Mouse (Mus musculus) brown adipose tissue, adult 24 weeks (tissue): ENCODE results near the gene Rffl. TPM values are rescaled to one million over a fixed set of nuclear protein-coding genes. Genes with fewer than 3 reads are reported as not detected.

Experiments
- H3K27ac ChIP-seq: fragments of 200-500 bp; replicated peaks from 2 replicates; pipeline ENCODE4 v1.5.1; 2012; ENCODE audit warnings: low read depth, mild to moderate bottlenecking, low read length
- H3K4me1 ChIP-seq: fragments of 200-500 bp; 2 replicates; pipeline ENCODE4 v1.6.1; 2012; ENCODE audit warnings: low read length, mixed read lengths; ENCODE audit not compliant: control insufficient read depth, insufficient read depth, insufficient read length
- H3K4me3 ChIP-seq: fragments of 200-500 bp; 2 replicates; pipeline ENCODE4 v1.5.1; 2012; ENCODE audit warnings: low read depth, mild to moderate bottlenecking, low read length, moderate library complexity; ENCODE audit not compliant: insufficient read depth
- polyA plus RNA-seq: library from polyadenylated mRNA; stranded (reverse); fragments of >200 nt; gene quantifications from 2 replicates; pipeline ENCODE4 v1.2.4, GENCODE M21; 2012; ENCODE audit not compliant: missing spikeins, insufficient read depth, insufficient read length

The Rffl gene
- polyA plus RNA-seq, 1 experiment, result 6.3 TPM

DNA sequence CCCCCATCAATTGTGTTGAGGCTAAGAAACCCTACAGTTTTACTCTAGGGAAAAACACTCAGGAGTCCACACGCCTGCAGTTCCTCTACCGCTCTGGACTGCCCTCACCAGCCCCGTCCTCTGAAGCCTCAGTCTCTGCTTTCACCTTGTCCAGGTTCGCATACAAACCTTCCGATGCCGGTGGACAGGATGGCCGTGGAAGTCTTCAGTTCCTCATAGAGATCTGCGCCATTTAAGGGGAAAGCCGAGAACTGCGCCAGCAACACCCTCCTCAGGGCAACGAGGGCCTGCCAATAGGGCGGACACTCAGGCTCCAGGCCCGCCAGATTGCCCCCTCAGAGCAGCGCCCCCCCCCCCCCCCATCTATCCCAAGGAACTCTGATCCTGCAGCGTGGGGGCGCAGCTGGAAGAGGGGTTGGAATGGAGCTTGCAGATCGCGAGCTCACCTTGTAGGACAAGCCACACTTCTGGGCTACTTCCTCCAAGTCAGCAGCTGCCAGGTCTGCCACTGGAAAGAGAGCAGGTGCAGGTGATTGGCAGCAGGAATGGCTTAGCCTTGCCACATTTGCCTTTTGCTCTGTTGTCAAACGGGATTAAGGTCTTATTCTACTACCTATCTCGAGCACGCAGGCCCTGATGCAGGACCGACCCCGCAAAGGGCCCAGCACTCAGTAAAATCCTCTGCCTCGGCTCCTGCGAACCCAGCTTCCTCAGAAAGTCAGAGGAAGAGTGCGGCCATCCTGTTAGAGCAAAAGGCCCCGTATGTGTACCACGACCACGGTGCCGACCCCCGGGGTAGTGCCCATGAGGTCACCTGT, 18.7 kb upstream of the Rffl start:
- H3K27ac ChIP-seq, result peak overlapping the region; percentile 78
- peaks cover 2% of the 10 kb centered on the region; the same call in 1 of the 2 replicates for H3K4me1 ChIP-seq
- peak overlapping the region; percentile 82 for H3K4me3 ChIP-seq

DNA sequence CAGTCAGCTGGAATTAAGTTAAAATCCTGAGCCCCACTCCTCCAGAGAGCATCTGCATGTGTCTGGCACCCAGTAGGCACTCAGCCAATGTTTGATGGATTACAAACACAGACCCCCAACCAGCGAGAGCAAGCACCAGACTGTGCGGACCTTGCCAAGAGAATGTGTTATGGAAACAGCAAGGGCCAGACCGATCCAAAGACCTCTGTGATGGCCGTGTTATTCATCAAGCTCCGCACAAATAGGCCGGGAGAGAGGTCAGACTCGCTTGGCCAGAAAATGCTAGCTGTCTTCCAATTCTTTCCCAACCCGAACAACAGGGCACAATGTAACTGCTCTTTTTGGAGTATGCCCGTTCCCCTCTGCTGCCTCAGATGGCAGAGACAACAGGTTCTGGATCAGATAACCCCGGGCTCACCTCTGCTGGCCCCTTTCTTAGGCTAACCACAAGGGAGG, 17.5 kb upstream of the Rffl start:
- Histone ChIP-seq H3K27ac (peak overlapping the region; percentile 57), H3K4me3 (peak overlapping the region; percentile 82), H3K4me1 (peaks cover 2% of the 10 kb centered on the region; the same call in 1 of the 2 replicates)

DNA sequence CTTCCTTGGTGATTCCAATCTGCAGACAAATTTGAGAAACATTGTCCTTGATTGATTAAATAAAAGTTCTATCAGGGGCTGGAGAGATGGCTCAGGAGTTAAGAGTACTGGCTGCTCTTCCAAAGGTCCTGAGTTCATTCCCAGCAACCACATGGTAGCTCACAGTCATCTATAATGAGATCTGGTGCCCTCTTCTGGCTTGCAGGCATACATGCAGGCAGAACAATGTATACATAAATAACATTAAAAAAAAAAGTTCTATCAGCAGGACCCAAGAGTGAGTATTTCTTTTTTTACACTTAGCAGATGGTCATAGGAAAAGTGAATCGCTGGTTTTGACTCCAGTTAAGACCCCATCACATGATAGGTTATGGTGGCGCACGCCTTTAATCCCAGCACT, 15.5 kb upstream of the Rffl start:
- peaks cover 2% of the 10 kb centered on the region; the same call in 1 of the 2 replicates for H3K4me1 ChIP-seq
- no peak overlapping the region for H3K27ac ChIP-seq

DNA sequence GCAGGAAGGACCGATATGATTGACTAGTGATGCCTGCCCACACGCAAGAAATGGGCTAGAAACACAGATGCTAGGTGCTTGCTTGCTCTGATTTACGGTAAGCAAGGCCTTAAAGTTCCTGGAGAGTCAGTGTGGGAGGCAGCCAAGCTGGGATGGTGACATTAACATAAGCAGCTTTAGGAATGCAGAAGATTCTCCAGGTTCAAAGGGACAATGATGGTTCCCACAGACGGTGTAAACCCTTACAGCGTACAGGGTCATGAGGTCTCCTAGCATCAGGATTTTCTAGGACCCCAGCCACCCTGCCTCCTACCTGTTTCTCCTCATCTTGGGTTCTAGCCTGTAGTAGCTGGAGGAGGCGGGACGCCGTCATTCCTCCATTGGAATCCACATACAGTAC, 12.2 kb upstream of the Rffl start:
- Histone ChIP-seq H3K4me1 (no peaks in the 10 kb centered on the region), H3K4me3 (no peak overlapping the region), H3K27ac (no peak overlapping the region)

More for the DNA sequence above, 15.5 kb upstream of the Rffl start:
- no peak overlapping the region for H3K4me3 ChIP-seq

DNA sequence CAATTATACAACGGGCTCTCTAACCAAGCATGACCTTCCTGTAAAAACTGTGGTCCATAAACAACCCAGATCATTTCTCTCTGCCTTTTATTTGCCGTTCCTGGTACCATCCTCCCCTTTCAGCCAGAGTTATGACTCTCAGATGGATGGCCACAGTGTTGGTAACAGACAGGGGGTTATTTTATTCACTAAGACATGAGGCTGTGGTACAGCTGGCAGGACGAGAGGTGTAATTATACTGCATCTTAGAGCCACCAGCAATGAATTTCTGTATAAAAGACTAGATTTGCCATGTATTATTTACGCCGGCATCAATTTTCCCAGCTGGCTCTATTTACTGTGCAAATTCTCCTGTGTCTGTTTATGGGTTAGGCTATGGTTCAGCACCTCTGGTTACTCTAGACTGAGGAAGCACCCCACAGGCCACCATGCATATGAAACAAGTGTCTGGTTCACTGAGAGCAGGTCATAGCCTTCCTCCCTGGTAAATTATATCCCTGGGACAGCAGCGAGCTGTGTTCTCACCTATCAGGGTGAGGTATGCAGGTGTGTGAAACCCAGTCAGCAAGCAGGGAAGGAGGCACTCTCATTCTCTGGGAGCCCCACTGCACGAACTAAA, 6.8 kb upstream of the Rffl start:
- Histone ChIP-seq H3K4me1 (no peaks in the 10 kb centered on the region), H3K4me3 (no peak overlapping the region), H3K27ac (no peak overlapping the region)

DNA sequence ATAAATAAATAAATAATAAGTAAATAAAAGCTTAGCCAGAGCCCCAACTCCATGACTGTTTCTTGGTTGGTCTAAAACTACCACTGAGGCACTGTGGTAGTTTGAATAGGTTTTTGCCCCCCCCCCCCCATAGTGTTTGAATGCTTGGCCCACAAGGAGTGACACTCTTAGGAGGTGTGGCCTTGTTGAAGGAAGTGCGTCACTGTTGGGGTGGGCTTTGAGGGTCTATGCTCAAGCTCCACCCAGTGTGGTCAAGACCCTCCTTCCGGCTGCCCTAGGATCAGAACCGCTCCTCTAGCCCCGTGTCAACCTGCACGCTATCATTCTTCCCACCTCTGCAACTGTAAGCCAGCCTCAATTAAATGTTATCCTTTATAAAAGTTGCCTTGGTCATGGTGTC, 4.6 kb upstream of the Rffl start:
- Histone ChIP-seq H3K4me1 (no peaks in the 10 kb centered on the region), H3K27ac (no peak overlapping the region), H3K4me3 (no peak overlapping the region)

DNA sequence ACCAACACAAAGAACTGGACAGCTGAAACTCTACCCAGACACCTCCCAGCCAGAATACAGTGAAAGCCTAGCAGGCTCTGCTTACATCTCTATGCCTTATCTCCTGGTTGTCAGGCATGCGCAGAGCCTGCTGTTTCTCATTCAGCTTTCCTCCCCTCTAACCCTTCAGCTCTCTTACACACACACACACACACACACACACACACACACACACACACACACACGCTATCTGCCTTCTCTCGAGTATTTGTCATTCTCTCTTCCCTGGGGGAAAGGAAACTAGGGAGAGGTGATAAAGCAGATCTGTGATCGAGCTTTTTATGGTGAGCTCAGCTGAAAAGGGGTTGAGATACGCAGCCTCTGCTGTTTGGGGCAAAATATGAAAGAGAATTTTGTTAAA, 3.9 kb upstream of the Rffl start:
- Histone ChIP-seq H3K4me3 (no peak overlapping the region), H3K4me1 (no peaks in the 10 kb centered on the region), H3K27ac (no peak overlapping the region)

DNA sequence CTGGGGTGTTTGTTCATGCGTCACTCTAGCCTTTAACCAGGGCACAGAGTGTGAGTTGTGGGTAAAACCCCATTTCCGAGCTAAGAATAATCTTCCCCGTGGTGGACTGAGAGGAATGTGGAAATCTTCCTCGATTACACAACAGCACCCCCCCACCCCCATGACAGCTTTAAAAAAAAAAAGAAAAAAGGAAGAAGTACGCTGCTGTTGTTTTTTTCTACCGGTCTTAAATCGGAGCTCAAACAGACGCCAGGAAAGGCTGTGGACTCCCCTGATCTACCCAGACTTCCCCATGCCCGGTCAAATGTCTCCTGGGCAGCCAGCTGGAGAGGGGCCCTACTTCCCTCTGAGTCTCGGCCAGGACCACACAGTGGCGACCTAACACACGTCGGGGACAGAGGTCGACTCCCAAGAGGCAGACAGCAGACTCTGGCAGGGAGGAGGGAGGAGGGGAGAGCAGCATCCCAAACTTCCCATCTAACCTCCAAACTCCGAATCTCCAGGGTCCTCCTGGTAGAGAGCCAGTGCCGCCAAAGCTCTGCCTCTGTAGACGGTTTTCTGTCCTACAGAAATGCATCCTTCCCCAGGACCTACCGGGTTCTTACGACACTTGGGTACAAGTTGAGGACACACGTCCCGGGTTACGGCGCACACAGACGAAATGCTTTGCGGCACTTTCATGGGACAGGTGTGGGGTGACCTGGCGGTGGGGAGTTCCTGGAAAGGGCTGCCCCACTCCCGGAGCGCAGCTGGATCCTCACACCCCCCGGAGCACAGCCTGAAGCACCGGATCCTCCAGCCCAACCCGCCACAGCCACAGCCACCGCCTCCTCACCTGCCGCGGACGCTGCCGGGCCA, 608 bp downstream of the Rffl start:
- Histone ChIP-seq H3K4me3 (peak overlapping the region; percentile 86), H3K27ac (peak overlapping the region; percentile 64), H3K4me1 (peaks cover 2% of the 10 kb centered on the region; the same call in 1 of the 2 replicates)

DNA sequence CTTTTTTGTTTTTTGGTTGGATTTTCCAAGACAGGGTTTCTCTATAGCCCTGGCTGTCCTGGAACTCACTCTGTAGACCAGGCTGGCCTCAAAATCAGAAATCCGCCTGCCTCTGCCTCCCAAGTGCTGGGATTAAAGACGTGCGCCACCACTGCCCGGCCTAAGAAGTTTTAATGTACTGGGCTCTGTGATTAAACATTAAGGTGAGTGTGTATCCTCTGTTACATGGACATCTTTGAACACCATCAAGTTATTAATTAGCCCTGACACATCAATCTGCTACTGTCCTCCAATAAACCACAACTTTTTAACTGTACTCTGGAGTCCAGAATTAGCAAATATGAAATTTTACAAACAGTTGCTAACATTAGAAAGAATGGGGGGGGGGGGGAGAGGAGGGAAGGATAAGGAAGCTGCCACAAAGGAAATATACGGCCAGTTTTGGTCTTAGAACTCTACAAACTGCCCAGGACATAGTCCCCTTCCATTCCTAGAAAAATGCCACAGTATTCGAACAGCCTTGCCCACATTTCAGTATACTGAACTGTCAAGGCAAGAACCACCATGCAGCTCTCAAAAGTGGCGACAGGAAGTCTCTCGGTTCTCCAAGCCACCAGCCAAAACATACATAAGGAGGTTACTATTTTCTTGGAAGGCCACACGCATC, 1.4 kb downstream of the Rffl start:
- Histone ChIP-seq H3K27ac (peak overlapping the region; percentile 64), H3K4me3 (peak overlapping the region; percentile 86), H3K4me1 (peaks cover 2% of the 10 kb centered on the region; the same call in 1 of the 2 replicates)

DNA sequence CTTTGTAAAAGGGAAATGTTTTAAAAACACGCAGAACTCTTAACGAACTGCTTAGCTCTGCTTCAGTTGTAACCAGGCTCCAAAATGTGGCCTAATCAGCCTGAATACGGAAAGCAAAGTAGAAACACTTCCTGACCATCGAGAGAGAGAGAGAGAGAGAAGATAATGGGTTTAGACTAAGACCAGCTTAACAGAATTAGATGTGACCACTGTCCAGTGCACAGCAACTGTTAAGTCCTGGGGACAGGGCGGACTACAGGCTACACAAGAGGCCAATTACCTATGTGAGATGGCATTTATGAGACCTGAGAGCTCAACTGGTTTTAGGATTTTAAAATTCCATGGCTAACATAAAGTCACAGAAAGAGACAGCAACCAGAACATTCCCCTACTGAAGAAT, 3.1 kb downstream of the Rffl start:
- no peak overlapping the region for H3K27ac ChIP-seq
- H3K4me3 ChIP-seq, result no peak overlapping the region
- H3K4me1 ChIP-seq, result peaks cover 2% of the 10 kb centered on the region; the same call in 1 of the 2 replicates

DNA sequence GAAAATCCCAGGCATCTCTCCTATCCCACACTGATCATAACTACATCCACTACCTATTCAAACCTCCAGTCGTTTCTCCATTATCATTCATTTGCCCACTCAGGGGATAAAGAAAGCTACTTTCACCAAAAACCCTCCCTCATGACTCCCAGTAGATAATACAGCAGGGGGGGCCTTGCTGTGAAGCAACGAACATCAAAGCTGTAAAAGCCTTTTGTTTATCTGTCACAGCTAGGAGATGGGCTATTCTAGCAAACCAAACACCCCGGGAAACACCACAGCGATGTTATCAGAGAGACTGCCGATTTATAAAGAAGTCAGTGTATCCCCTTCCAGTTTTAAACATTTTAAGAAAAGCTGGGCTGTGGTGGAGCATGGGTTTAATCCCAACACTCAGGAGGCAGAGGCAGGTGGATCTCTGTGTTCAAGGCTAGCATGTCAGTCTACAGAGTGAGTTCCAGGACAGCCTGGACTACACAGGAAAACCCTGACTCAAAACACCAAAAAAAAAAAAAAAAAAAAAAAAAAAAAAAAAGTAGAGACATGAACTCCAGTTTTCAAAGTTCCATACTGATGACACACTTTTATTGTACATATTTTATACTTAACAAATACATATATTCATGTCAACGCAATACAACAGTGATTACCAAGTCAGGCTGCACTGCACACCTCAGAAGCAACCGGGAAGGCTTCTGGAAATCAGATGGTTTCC, 4.0 kb downstream of the Rffl start:
- Histone ChIP-seq H3K4me3 (no peak overlapping the region), H3K27ac (no peak overlapping the region), H3K4me1 (peaks cover 2% of the 10 kb centered on the region; the same call in 1 of the 2 replicates)

DNA sequence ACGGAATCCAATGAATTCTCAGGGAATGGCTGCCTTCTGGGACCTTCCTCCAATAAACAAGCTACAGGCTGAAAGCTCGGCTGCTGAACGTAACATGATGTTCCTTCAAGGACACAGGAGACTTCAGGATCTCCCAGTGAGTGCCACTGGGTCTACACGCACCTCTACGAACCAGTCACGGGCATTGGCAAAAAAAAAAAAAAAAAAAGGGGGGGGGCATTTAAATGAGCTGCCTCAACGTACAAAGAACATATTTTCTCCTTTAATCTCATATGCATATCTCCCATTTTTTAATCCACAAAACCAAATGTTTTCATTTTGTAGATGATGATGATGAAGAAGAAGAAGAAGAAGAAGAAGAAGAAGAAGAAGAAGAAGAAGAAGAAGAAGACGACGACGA, 5.1 kb downstream of the Rffl start:
- Histone ChIP-seq H3K27ac (no peak overlapping the region), H3K4me3 (no peak overlapping the region), H3K4me1 (peaks cover 11% of the 10 kb centered on the region)

DNA sequence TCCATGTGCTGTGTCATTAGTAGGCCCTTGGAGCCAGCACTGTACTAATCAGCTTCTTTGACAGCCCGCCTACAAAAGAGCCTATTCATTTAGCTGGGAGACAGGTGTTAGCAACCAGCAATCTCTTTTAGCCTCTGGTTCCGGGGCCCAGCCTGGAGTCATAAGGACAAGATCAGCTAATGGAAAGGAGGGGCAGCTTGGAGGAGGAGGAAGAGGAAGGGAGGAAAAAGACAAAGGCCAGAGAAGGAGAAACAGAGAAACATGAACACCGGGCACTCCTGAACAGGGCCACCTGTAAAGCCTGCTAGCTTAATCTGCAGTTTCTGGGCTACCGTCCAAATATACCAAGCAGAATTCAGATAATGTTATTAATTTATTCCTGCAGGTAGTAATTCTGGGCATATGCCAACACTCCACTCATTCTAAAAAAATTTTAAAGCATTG, 7.5 kb downstream of the Rffl start:
- peaks cover 11% of the 10 kb centered on the region for H3K4me1 ChIP-seq
- H3K4me3 ChIP-seq, result no peak overlapping the region
- no peak overlapping the region for H3K27ac ChIP-seq

DNA sequence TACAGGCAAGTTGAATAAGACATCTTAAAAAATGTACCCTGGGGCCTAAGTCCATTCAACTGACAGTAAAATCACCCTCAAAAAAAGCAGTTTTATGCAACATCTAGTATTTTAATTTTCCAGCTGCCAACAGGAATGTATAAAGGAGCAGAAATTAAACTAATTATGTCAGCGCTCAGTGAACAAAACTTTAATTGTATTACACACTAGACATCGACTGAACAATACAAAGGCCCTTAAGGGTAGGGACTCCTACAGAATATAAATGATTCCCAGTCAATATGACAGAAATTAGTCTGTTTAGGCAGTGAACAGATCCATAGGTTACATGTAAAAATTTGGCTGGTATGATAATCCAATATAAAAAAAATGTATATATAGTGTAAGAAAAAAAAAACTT, 8.0 kb downstream of the Rffl start:
- Histone ChIP-seq H3K4me3 (no peak overlapping the region), H3K27ac (no peak overlapping the region), H3K4me1 (peaks cover 11% of the 10 kb centered on the region)
